Mouse (Mus musculus): ENCODE results near the gene Ddx56. TPM values are rescaled to one million over a fixed set of nuclear protein-coding genes. Genes with fewer than 3 reads are reported as not detected.

Ddx56 gene
- polyA plus RNA-seq, 1 experiment from 2014 or later, result 112 TPM

DNA sequence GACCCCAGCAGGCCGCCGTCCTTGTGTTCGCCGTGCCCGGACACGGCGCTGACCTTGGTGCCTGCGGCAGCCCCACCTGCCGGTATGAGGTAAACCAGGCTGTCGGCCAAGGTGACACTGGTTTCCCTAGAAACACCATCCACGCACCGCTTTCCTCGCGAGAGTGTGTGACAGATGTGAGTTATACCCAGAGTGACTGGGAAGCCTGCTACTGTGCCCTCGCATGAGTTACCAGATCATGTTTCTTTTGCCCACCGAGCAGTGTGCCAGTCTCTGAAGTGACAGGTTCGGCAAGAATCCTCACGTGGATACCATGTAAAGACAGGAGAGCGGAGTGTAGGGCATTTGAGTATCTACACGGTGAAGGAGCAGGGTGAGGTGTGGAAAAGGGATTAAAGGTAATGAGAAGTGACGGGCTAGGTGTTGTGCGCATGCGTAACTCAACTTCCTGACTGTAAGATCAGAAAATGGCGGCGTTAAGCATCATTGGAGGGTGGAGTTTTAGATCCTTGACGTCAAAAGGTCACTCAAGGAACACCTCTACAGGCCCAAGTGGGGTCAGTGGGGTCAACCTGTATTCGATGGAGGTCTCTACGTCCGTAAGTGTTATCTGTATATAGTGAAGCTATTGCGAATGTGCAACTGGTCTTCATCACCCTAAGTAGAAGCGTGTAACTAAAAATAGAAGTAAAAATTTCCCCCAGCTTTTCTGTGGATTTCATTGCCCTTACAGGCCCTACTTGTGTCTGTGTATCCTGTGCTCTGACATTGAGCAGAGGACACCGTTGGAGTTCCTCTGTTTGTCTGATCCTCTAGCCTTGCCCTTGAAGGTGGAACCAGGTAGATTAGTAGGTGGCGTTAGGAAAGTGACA, 24.8 kb upstream of the Ddx56 start:
- H3K36me3 ChIP-seq, result peaks cover 6% of the 10 kb centered on the region
- H3K4me1 ChIP-seq (replicated peaks), result peaks cover 4% of the 10 kb centered on the region; the same call in 1 of the 2 replicates
- H3K27me3 ChIP-seq, result no peaks in the 10 kb centered on the region
- peak; percentile 67; the same call in 1 of the 2 replicates for ATAC-seq (ENCODE audit: insufficient number of reproducible peaks, insufficient read depth, low FRiP score, low TSS enrichment, low read depth)
- 17% methylated on average over 33 of the region's 33 CpGs for WGBS
- no peaks in the 10 kb centered on the region for H3K9me3 ChIP-seq
- peak overlapping the region; percentile 76 for H3K4me3 ChIP-seq (replicated peaks)
- peak overlapping the region; percentile 83 for H3K4me2 ChIP-seq
- H3K9ac ChIP-seq (replicated peaks), result peak overlapping the region; percentile 62
- H3K27ac ChIP-seq, result peak overlapping the region; percentile 81

DNA sequence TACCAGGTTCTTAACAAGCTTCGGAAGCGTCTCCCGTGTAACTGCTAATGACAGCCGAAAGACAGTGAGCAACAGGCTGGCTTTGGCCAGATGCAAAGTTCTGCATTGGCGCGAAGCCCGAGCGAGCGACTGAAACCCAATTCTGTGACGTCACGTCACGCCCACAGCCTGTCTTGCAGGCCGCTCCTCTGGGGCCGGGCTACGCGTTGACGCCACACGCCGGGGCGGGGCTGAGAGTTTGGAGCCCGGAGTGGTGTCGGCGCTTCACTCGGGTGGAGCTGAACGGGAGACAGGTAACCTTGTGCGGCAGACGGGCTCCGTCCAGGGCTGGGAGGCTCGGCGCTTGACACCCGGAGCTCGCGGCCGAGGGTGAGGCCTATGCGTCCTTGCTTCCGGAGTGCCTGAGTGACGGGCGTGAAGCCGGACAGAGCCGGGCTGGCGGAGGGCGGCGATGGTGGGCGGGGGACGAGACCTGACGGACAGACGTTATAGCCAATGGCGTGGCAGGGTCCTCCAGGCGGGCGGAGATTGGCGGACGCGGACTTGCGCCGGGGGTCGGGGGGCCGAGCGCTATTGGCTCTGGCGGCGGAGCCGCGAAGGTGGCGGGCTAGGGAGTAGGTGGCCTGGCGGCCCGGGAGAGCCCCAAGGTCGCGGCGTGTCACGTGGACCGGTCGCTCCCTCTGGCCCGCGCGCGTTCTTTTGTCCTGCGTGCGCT, 24.0 kb upstream of the Ddx56 start, which contains the start of gene Ogdh:
TSS of gene Ogdh (plus strand) at position 233 of the 715 bp plus-strand sequence.
- H3K4me1 ChIP-seq (replicated peaks), result peaks cover 4% of the 10 kb centered on the region; the same call in 1 of the 2 replicates
- H3K36me3 ChIP-seq, result no peaks in the 10 kb centered on the region
- H3K9ac ChIP-seq (replicated peaks), result peak within 1 kb of the TSS; percentile 62
- H3K4me3 ChIP-seq (replicated peaks), result peak within 1 kb of the TSS; percentile 76
- peak within 1 kb of the TSS; percentile 81 for H3K27ac ChIP-seq
- no peaks in the 10 kb centered on the region for H3K27me3 ChIP-seq
- H3K9me3 ChIP-seq, result no peaks in the 10 kb centered on the region
- peak; percentile 99 for ATAC-seq (ENCODE audit: insufficient number of reproducible peaks, insufficient read depth, low FRiP score, low TSS enrichment, low read depth)
- peak within 1 kb of the TSS; percentile 83 for H3K4me2 ChIP-seq
- WGBS, result under 1% methylated on average over 77 of the region's 77 CpGs

DNA sequence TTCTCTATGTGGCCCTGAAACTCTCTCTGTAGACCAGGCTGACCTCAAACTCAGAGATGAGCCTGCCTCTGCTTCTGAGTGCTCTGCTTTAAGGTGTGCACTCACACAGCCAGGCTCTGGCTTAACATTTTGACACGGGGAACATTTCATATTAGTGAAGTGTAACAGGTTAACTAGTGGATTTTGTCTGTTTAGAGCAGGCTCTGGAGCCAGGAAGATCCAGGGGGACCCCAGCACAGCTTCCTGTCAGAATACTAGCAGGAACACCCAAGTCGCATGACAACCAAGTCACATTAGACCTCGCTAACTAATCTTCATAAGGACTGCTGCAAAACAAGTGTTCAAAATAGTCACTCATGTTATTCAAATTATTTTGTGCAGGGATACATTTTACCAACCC, 23.3 kb upstream of the Ddx56 start:
- Histone ChIP-seq H3K4me1 (replicated peaks) (peaks cover 4% of the 10 kb centered on the region; the same call in 1 of the 2 replicates), H3K27ac (peak overlapping the region; percentile 81), H3K9me3 (no peaks in the 10 kb centered on the region), H3K36me3 (no peaks in the 10 kb centered on the region), H3K4me2 (peak overlapping the region; percentile 83), H3K27me3 (no peaks in the 10 kb centered on the region), H3K4me3 (replicated peaks) (peak overlapping the region; percentile 76), H3K9ac (replicated peaks) (peak overlapping the region; percentile 62)
- ATAC-seq (ENCODE audit: insufficient number of reproducible peaks, insufficient read depth, low FRiP score, low TSS enrichment, low read depth), result no peak
- WGBS, result 30% methylated on average over 3 of the region's 3 CpGs

- Histone ChIP-seq H3K9me3 (no peaks in the 10 kb centered on the region), H3K4me3 (replicated peaks) (no peak overlapping the region), H3K36me3 (no peaks in the 10 kb centered on the region), H3K27me3 (no peaks in the 10 kb centered on the region), H3K4me1 (replicated peaks) (peaks cover 4% of the 10 kb centered on the region; the same call in 1 of the 2 replicates), H3K9ac (replicated peaks) (no peak overlapping the region), H3K4me2 (no peak overlapping the region), H3K27ac (no peak overlapping the region)
- no peak for ATAC-seq (ENCODE audit: insufficient number of reproducible peaks, insufficient read depth, low FRiP score, low TSS enrichment, low read depth)
- WGBS, result 92% methylated on average over 3 of the region's 3 CpGs
These were observed 22.6 kb upstream of the Ddx56 start for GRCm38 (mm10) chr11:6290138-6290537.

DNA sequence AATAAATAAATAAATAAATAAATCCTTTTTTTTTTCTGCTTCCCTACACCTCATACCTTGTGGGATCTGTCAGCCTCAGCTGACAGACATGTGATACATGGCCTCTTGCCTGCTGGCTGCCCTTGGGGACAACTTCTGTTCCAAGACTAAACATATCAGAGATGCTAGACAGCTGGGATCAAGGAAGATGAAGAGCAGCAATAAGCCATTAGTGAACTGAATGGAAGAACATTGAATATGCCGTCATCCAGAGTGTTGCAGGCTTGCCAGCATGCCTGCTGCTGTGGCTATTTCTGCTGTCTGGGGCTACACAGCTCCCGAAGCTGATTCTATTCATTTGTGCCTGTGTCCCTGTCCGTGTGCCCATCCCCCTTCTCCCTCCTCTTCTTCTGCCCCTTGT, 15.4 kb upstream of the Ddx56 start:
- Histone ChIP-seq H3K27ac (no peak overlapping the region), H3K4me2 (no peak overlapping the region), H3K9me3 (peaks cover 7% of the 10 kb centered on the region; the same call in 1 of the 2 replicates), H3K9ac (replicated peaks) (no peak overlapping the region), H3K4me3 (replicated peaks) (no peak overlapping the region), H3K27me3 (no peaks in the 10 kb centered on the region), H3K4me1 (replicated peaks) (no peaks in the 10 kb centered on the region), H3K36me3 (no peaks in the 10 kb centered on the region)
- ATAC-seq (ENCODE audit: insufficient number of reproducible peaks, insufficient read depth, low FRiP score, low TSS enrichment, low read depth), result no peak
- WGBS, result 90% methylated on average over 3 of the region's 3 CpGs

- Histone ChIP-seq H3K9ac (replicated peaks) (no peak overlapping the region), H3K27ac (no peak overlapping the region), H3K4me1 (replicated peaks) (peaks cover 20% of the 10 kb centered on the region), H3K4me2 (no peak overlapping the region), H3K9me3 (peaks cover 7% of the 10 kb centered on the region; the same call in 1 of the 2 replicates), H3K36me3 (peaks cover 18% of the 10 kb centered on the region), H3K27me3 (no peaks in the 10 kb centered on the region), H3K4me3 (replicated peaks) (no peak overlapping the region)
- WGBS, result 78% methylated on average over 3 of the region's 3 CpGs
- no peak for ATAC-seq (ENCODE audit: insufficient number of reproducible peaks, insufficient read depth, low FRiP score, low TSS enrichment, low read depth)
These were observed 8.9 kb upstream of the Ddx56 start for GRCm38 (mm10) chr11:6276466-6276865.

- Histone ChIP-seq H3K27me3 (no peaks in the 10 kb centered on the region), H3K9ac (replicated peaks) (peak overlapping the region; percentile 47; the same call in 1 of the 2 replicates), H3K9me3 (peaks cover 4% of the 10 kb centered on the region; the same call in 1 of the 2 replicates), H3K4me2 (peak overlapping the region; percentile 90), H3K4me3 (replicated peaks) (peak overlapping the region; percentile 90), H3K27ac (peak overlapping the region; percentile 78; the same call in 1 of the 2 replicates), H3K36me3 (peaks cover 31% of the 10 kb centered on the region), H3K4me1 (replicated peaks) (peaks cover 20% of the 10 kb centered on the region)
- WGBS, result 28% methylated on average over 7 of the region's 7 CpGs
- no peak; the same call in 1 of the 2 replicates for ATAC-seq (ENCODE audit: insufficient number of reproducible peaks, insufficient read depth, low FRiP score, low TSS enrichment, low read depth)
These were observed 7.5 kb upstream of the Ddx56 start for GRCm38 (mm10) chr11:6275094-6275484.

- Histone ChIP-seq H3K36me3 (peaks cover 31% of the 10 kb centered on the region), H3K4me1 (replicated peaks) (peaks cover 20% of the 10 kb centered on the region), H3K9me3 (no peaks in the 10 kb centered on the region), H3K27ac (peak within 1 kb of the TSS; percentile 78; the same call in 1 of the 2 replicates), H3K9ac (replicated peaks) (peak within 1 kb of the TSS; percentile 90), H3K4me3 (replicated peaks) (peak within 1 kb of the TSS; percentile 90), H3K4me2 (peak within 1 kb of the TSS; percentile 90), H3K27me3 (no peaks in the 10 kb centered on the region)
- WGBS, result under 1% methylated on average over 39 of the region's 39 CpGs
- peak; percentile 92 for ATAC-seq (ENCODE audit: insufficient number of reproducible peaks, insufficient read depth, low FRiP score, low TSS enrichment, low read depth)
These were observed 7.0 kb upstream of the Ddx56 start, which contains the start of gene Tmed4 for GRCm38 (mm10) chr11:6274387-6275093. Gene Tmed4, minus strand, starts transcription at chr11:6274870.

- H3K4me3 ChIP-seq (replicated peaks), result peak overlapping the region; percentile 90
- no peak for ATAC-seq (ENCODE audit: insufficient number of reproducible peaks, insufficient read depth, low FRiP score, low TSS enrichment, low read depth)
- H3K4me2 ChIP-seq, result peak overlapping the region; percentile 90
- H3K4me1 ChIP-seq (replicated peaks), result peaks cover 20% of the 10 kb centered on the region
- peak overlapping the region; percentile 90 for H3K9ac ChIP-seq (replicated peaks)
- no peak overlapping the region for H3K27ac ChIP-seq
- peaks cover 35% of the 10 kb centered on the region for H3K36me3 ChIP-seq
- WGBS, result 73% methylated on average over 11 of the region's 11 CpGs
- no peaks in the 10 kb centered on the region for H3K9me3 ChIP-seq
- no peaks in the 10 kb centered on the region for H3K27me3 ChIP-seq
These were observed 6.0 kb upstream of the Ddx56 start for GRCm38 (mm10) chr11:6273607-6274006.

DNA sequence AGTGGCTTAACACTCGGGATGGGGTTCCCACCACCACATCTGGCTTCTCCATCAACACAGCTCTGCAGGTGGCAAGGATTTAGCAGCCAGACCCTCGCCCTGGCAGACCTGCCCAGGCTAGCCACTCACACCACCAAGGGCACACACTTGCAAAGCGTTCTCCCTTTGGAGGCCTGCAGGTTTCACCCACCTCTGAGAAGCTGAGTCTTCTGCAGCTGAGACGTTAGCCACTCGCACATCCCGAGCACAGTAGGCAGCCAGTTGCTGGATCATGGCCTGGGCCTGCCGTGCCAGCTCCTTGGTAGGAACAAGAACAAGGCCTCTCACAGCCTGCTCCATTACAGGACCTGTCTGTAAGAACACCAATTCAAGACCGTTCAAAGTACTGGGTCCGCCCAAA, 951 bp downstream of the Ddx56 start:
- ATAC-seq (ENCODE audit: insufficient number of reproducible peaks, insufficient read depth, low FRiP score, low TSS enrichment, low read depth), result no peak
- Histone ChIP-seq H3K9me3 (no peaks in the 10 kb centered on the region), H3K27me3 (no peaks in the 10 kb centered on the region), H3K4me1 (replicated peaks) (peaks cover 11% of the 10 kb centered on the region), H3K4me3 (replicated peaks) (peak overlapping the region; percentile 95), H3K27ac (no peak overlapping the region), H3K9ac (replicated peaks) (peak overlapping the region; percentile 83), H3K36me3 (peaks cover 68% of the 10 kb centered on the region), H3K4me2 (peak overlapping the region; percentile 96)
- WGBS, result 66% methylated on average over 9 of the region's 9 CpGs
